Mouse (Mus musculus) ES-Bruce4 (cell line): Measurements from ENCODE around the gene Ippk.

ENCODE experiments used
- CTCF ChIP-seq: IDR thresholded peaks from one replicate; pipeline ENCODE4 v1.8.1; 2011; ENCODE audit warnings: low read depth, low read length
- EP300 ChIP-seq: IDR thresholded peaks from 2 replicates; pipeline ENCODE4 v1.6.1; 2011; ENCODE audit warnings: low read depth, low read length; ENCODE audit not compliant: insufficient read depth
- POLR2A ChIP-seq: IDR thresholded peaks from one replicate; pipeline ENCODE4 v1.8.1; 2011; ENCODE audit warnings: low read length; ENCODE audit not compliant: insufficient read depth

- TF ChIP-seq POLR2A (no peak), CTCF (peak; percentile 85), EP300 (no peak)
These were observed 39.8 kb upstream of the Ippk start for GRCm38 (mm10) chr13:49381230-49381629.
